Mouse (Mus musculus): ENCODE measurements at regions not wholly inside any gene's neighbourhood (a gene's known extent, or its start where the extent isn't known, plus 50 kb on each side); places are given as distances from the start of the nearest gene placed in this dataset.
A peak's percentile ranks its signal among the peaks of the same experiment; 100 is the strongest.
"Not testable (repeated sequence)": the region's sequence is repeated elsewhere in the genome, so short reads cannot be mapped to it uniquely, and the experiment has no call there.

DNA sequence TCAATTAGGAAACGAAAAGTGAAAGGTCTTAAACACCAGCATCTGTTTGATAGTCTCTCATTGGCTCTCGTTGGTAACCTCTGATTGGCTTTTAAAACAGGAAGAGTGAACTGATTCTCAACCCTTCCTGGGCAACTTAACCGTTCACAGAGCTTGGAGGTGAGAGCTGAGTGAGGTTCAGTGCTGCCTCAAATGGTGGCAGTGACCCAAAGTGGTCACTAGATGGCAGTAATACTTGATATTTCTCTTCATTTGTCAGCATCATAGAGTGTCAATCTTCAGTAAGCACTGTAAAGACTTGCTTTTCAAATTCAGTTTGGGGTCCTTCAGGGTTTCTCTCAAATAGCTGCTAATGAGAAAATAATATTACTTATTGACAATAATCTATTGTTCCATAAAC, 321.8 kb upstream of the Gdi2 start:
- not testable (repeated sequence) for H3K27me3 ChIP-seq (replicated peaks; ENCODE audit: insufficient read depth, low read length); H3K27ac ChIP-seq (ENCODE audit: low read length); H3K9ac ChIP-seq (replicated peaks; ENCODE audit: low read depth); H3K9me3 ChIP-seq (ENCODE audit: low read length); H3K36me3 ChIP-seq (ENCODE audit: insufficient read depth, low read length); H3K4me3 ChIP-seq (ENCODE audit: low read depth, low read length); ATAC-seq; H3K4me1 ChIP-seq (ENCODE audit: insufficient read depth, low read depth, low read length); H3K4me2 ChIP-seq (replicated peaks; ENCODE audit: low read depth, low read length)
- 26% methylated on average over 3 of the region's 3 CpGs for WGBS
- peak; percentile 57 for TF ChIP-seq CTCF (IDR thresholded peaks at IDR 0.05)
- DNase-seq (ENCODE audit: low spot score) = peak; percentile 41

DNA sequence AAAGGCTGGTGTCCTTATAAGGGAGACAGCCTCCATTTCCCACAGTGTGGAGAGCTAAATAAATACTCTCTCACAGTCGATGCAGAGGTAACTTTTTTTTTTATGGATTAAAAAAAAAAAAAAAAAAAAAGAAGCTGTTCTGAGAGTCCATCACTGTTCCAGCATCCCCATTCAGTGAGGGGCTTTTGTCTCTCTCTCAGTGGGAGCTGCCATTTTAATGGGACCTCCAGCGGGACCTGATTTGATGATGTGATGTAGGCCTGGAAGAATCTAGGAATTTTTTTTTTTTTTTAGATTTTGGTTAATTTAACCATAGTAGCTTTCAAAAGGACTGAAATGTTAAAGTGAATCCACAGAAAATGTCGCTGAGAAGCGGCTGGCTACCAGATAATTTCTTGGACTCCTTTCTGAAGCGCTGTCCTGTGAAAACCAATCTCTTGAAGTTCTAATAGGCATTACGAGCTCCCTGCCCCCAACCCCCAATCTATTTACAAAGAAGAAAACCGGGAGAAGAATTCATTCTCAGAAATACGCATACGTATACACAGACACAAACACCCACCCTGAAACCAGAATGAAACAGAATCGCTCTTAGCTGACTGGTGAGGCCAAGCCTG, 316.8 kb upstream of the Gdi2 start:
- 78% methylated on average over 10 of the region's 10 CpGs for WGBS
- DNase-seq (ENCODE audit: low spot score); H3K4me1 ChIP-seq (ENCODE audit: insufficient read depth, low read depth, low read length); H3K9ac ChIP-seq (replicated peaks; ENCODE audit: low read depth); H3K4me2 ChIP-seq (replicated peaks; ENCODE audit: low read depth, low read length); H3K27ac ChIP-seq (ENCODE audit: low read length); H3K36me3 ChIP-seq (ENCODE audit: insufficient read depth, low read length); H3K4me3 ChIP-seq (ENCODE audit: low read depth, low read length); H3K9me3 ChIP-seq (ENCODE audit: low read length); ATAC-seq; H3K27me3 ChIP-seq (replicated peaks; ENCODE audit: insufficient read depth, low read length): not testable (repeated sequence)

DNA sequence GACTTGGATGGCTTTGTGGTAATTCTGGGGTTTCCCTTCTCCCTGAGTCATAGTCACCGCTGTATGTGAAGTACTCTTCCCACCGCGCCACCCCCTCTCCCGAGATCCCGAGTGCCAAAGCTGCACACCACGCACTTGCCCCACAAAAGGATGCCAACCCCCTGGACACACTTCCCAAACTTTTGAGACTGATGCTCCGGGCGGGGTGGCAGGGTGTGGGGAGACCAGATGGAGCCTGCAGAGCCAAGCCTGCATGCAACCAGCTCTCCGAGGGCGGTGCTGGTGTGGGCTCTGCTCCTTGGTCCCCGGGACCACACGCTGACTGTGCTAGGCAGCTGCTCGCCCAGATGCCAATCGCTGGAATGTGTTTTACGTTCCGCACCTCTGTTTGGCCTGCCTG, 316.2 kb upstream of the Gdi2 start:
- no peak for ATAC-seq
- no peak for DNase-seq (ENCODE audit: low spot score)
- Histone ChIP-seq H3K36me3 (ENCODE audit: insufficient read depth, low read length) (no peaks in the 10 kb centered on the region), H3K27me3 (replicated peaks; ENCODE audit: insufficient read depth, low read length) (no peaks in the 10 kb centered on the region), H3K4me1 (ENCODE audit: insufficient read depth, low read depth, low read length) (no peaks in the 10 kb centered on the region), H3K9me3 (ENCODE audit: low read length) (no peaks in the 10 kb centered on the region), H3K4me2 (replicated peaks; ENCODE audit: low read depth, low read length) (no peak overlapping the region), H3K9ac (replicated peaks; ENCODE audit: low read depth) (no peak overlapping the region), H3K4me3 (ENCODE audit: low read depth, low read length) (no peak overlapping the region), H3K27ac (ENCODE audit: low read length) (no peak overlapping the region)
- TF ChIP-seq CTCF (IDR thresholded peaks at IDR 0.05) (no peak), EP300 (IDR thresholded peaks at IDR 0.05) (no peak)
- 72% methylated on average over 16 of the region's 16 CpGs for WGBS

DNA sequence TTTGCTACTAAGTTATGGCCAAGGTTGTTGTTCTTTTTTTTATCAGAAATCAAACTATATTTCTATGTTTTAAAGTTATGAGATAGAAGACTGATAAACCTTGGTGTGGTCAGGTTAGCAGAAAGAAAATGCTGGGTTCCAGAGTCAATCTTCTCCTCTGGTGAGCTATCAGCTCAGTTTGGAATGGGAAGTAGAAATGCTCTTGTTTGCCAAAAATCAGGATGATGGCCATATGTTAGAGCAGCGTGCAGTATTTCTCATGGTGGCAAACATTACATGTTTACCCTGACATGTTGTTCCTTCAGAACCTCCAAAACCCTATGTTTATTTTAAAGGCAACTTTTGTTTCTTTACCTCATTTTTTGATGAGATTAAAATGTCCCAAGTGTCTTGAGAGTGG, 279.5 kb upstream of the Gdi2 start:
- ATAC-seq = no peak

GRCm38 (mm10) chr13:3276130-3276529, 261.7 kb upstream of the Gdi2 start:
- not testable (repeated sequence) for H3K4me3 ChIP-seq (ENCODE audit: low read depth, low read length); ATAC-seq; H3K4me1 ChIP-seq (ENCODE audit: insufficient read depth, low read depth, low read length); DNase-seq (ENCODE audit: low spot score); H3K27me3 ChIP-seq (replicated peaks; ENCODE audit: insufficient read depth, low read length); H3K36me3 ChIP-seq (ENCODE audit: insufficient read depth, low read length); H3K27ac ChIP-seq (ENCODE audit: low read length); H3K4me2 ChIP-seq (replicated peaks; ENCODE audit: low read depth, low read length); H3K9me3 ChIP-seq (ENCODE audit: low read length); H3K9ac ChIP-seq (replicated peaks; ENCODE audit: low read depth)
- 17% methylated on average over 1 of the region's 1 CpGs for WGBS

More for the DNA sequence above, 279.5 kb upstream of the Gdi2 start:
- 71% methylated on average over 1 of the region's 1 CpGs for WGBS
- Histone ChIP-seq H3K9me3 (ENCODE audit: low read length) (no peaks in the 10 kb centered on the region), H3K4me3 (ENCODE audit: low read depth, low read length) (no peak overlapping the region), H3K4me2 (replicated peaks; ENCODE audit: low read depth, low read length) (no peak overlapping the region), H3K27me3 (replicated peaks; ENCODE audit: insufficient read depth, low read length) (no peaks in the 10 kb centered on the region), H3K36me3 (ENCODE audit: insufficient read depth, low read length) (no peaks in the 10 kb centered on the region), H3K27ac (ENCODE audit: low read length) (no peak overlapping the region), H3K9ac (replicated peaks; ENCODE audit: low read depth) (no peak overlapping the region), H3K4me1 (ENCODE audit: insufficient read depth, low read depth, low read length) (no peaks in the 10 kb centered on the region)
- TF ChIP-seq EP300 (IDR thresholded peaks at IDR 0.05) = no peak
- TF ChIP-seq CTCF (IDR thresholded peaks at IDR 0.05) = no peak
- no peak for DNase-seq (ENCODE audit: low spot score)
